Mouse (Mus musculus) embryonic facial prominence, embryonic 13.5 days (tissue): Measurements from ENCODE around the gene Mettl17. TPM values are rescaled to one million over a fixed set of nuclear protein-coding genes. Genes with fewer than 3 reads are reported as not detected.

Experiments used
- ATAC-seq: fragments of 200-750 bp; cut with Nextera tagmentation; 2 replicates; pipeline ENCODE4 v1.8.0; 2017; ENCODE audit warnings: low read depth; ENCODE audit not compliant: insufficient number of reproducible peaks, insufficient read depth, low FRiP score, low TSS enrichment
- H3K27ac ChIP-seq: fragments of 300-500 bp; sonication (generic); 2 replicates; pipeline ENCODE4 v1.5.1; 2015; ENCODE audit warnings: moderate library complexity, mild to moderate bottlenecking, inconsistent platforms
- H3K27me3 ChIP-seq: fragments of 300-500 bp; sonication (generic); 2 replicates; pipeline ENCODE4 v1.6.1; 2015; ENCODE audit warnings: mild to moderate bottlenecking, inconsistent platforms
- H3K36me3 ChIP-seq: fragments of 300-500 bp; sonication (generic); 2 replicates; pipeline ENCODE4 v1.6.1; 2015; ENCODE audit warnings: mild to moderate bottlenecking, inconsistent platforms
- H3K4me1 ChIP-seq: fragments of 300-500 bp; sonication (generic); 2 replicates; pipeline ENCODE4 v1.6.1; 2015; ENCODE audit warnings: inconsistent platforms
- H3K4me2 ChIP-seq: fragments of 300-500 bp; sonication (generic); 2 replicates; pipeline ENCODE4 v1.6.1; 2015; ENCODE audit warnings: moderate library complexity, mild to moderate bottlenecking, inconsistent platforms
- H3K4me3 ChIP-seq: fragments of 300-500 bp; sonication (generic); 2 replicates; pipeline ENCODE4 v1.5.1; 2015; ENCODE audit warnings: mild to moderate bottlenecking, inconsistent platforms
- H3K9ac ChIP-seq: fragments of 300-500 bp; sonication (generic); 2 replicates; pipeline ENCODE4 v1.6.1; 2015; ENCODE audit warnings: mild to moderate bottlenecking, inconsistent platforms
- H3K9me3 ChIP-seq: fragments of 300-500 bp; sonication (generic); 2 replicates; pipeline ENCODE4 v1.6.1; 2016; ENCODE audit warnings: inconsistent platforms
- WGBS: fragments of 180-500 bp; shearing (Covaris S2); methylation state at CpG from one replicate; pipeline ENCODE4 v1.1.7; 2015; ENCODE audit warnings: mixed read lengths; 5-methylcytosine and 5-hydroxymethylcytosine counted together
- polyA plus RNA-seq: library from polyadenylated mRNA; unstranded; fragments of >200 nt; fragmentation: Nextera tagmentation; extraction: Ambion mirVana; gene quantifications from 2 replicates; pipeline ENCODE4 v1.2.1, GENCODE M21; 2015

Mettl17 gene
- polyA plus RNA-seq, 1 experiment from 2014 or later, result 54.2 TPM

- H3K27ac ChIP-seq, result no peak overlapping the region
- no peaks in the 10 kb centered on the region for H3K9me3 ChIP-seq
- H3K4me2 ChIP-seq, result no peak overlapping the region
- ATAC-seq, result no peak
- no peak overlapping the region for H3K4me3 ChIP-seq
- peaks cover 6% of the 10 kb centered on the region; the same call in 1 of the 2 replicates for H3K36me3 ChIP-seq
- H3K4me1 ChIP-seq, result no peaks in the 10 kb centered on the region
- no peak overlapping the region for H3K9ac ChIP-seq
- WGBS, result 91% methylated on average over 1 of the region's 1 CpGs
- H3K27me3 ChIP-seq, result no peaks in the 10 kb centered on the region
These were observed 14.7 kb downstream of the Mettl17 start for GRCm38 (mm10) chr14:51899351-51899750.

GRCm38 (mm10) chr14:51902806-51903710 lies 18.4 kb downstream of the Mettl17 start:
- no peak for ATAC-seq
- no peak overlapping the region for H3K9ac ChIP-seq
- H3K4me3 ChIP-seq, result no peak overlapping the region
- H3K4me1 ChIP-seq, result no peaks in the 10 kb centered on the region
- H3K4me2 ChIP-seq, result no peak overlapping the region
- H3K27ac ChIP-seq, result no peak overlapping the region
- no peaks in the 10 kb centered on the region for H3K27me3 ChIP-seq
- no peaks in the 10 kb centered on the region for H3K9me3 ChIP-seq
- peaks cover 16% of the 10 kb centered on the region; the same call in 1 of the 2 replicates for H3K36me3 ChIP-seq
- 55% methylated on average over 9 of the region's 9 CpGs for WGBS

GRCm38 (mm10) chr14:51903782-51904181 lies 19.1 kb downstream of the Mettl17 start:
- WGBS, result 80% methylated on average over 9 of the region's 9 CpGs
- no peaks in the 10 kb centered on the region for H3K4me1 ChIP-seq
- peaks cover 16% of the 10 kb centered on the region; the same call in 1 of the 2 replicates for H3K36me3 ChIP-seq
- no peak overlapping the region for H3K27ac ChIP-seq
- no peak for ATAC-seq
- H3K4me2 ChIP-seq, result no peak overlapping the region
- no peak overlapping the region for H3K4me3 ChIP-seq
- H3K9ac ChIP-seq, result no peak overlapping the region
- no peaks in the 10 kb centered on the region for H3K27me3 ChIP-seq
- H3K9me3 ChIP-seq, result no peaks in the 10 kb centered on the region

- WGBS, result 64% methylated on average over 7 of the region's 7 CpGs
- H3K36me3 ChIP-seq, result peaks cover 21% of the 10 kb centered on the region; the same call in 1 of the 2 replicates
These were observed 20.1 kb downstream of the Mettl17 start for GRCm38 (mm10) chr14:51904706-51905105.

GRCm38 (mm10) chr14:51906102-51906501 lies 21.5 kb downstream of the Mettl17 start:
- H3K27me3 ChIP-seq, result no peaks in the 10 kb centered on the region
- no peak overlapping the region for H3K9ac ChIP-seq
- H3K27ac ChIP-seq, result no peak overlapping the region
- H3K36me3 ChIP-seq, result peaks cover 28% of the 10 kb centered on the region
- WGBS, result 91% methylated on average over 11 of the region's 11 CpGs
- no peak overlapping the region for H3K4me2 ChIP-seq
- no peak overlapping the region for H3K4me3 ChIP-seq
- no peaks in the 10 kb centered on the region for H3K9me3 ChIP-seq
- ATAC-seq, result no peak
- H3K4me1 ChIP-seq, result no peaks in the 10 kb centered on the region

More at GRCm38 (mm10) chr14:51904706-51905105, 20.1 kb downstream of the Mettl17 start:
- H3K4me2 ChIP-seq, result no peak overlapping the region
- ATAC-seq, result no peak
- H3K4me3 ChIP-seq, result no peak overlapping the region
- H3K4me1 ChIP-seq, result no peaks in the 10 kb centered on the region
- no peaks in the 10 kb centered on the region for H3K9me3 ChIP-seq
- H3K27me3 ChIP-seq, result no peaks in the 10 kb centered on the region
- no peak overlapping the region for H3K9ac ChIP-seq
- H3K27ac ChIP-seq, result no peak overlapping the region

- 85% methylated on average over 10 of the region's 10 CpGs for WGBS
- Histone ChIP-seq H3K4me3 (peak overlapping the region; percentile 6; the same call in 1 of the 2 replicates), H3K27me3 (no peaks in the 10 kb centered on the region), H3K4me2 (no peak overlapping the region), H3K9me3 (no peaks in the 10 kb centered on the region), H3K9ac (no peak overlapping the region), H3K36me3 (peaks cover 24% of the 10 kb centered on the region), H3K4me1 (peaks cover 26% of the 10 kb centered on the region), H3K27ac (no peak overlapping the region)
- no peak for ATAC-seq
These were observed 26.7 kb downstream of the Mettl17 start for GRCm38 (mm10) chr14:51911301-51911700.

GRCm38 (mm10) chr14:51912391-51913061 lies 27.9 kb downstream of the Mettl17 start:
- WGBS, result 7% methylated on average over 14 of the region's 14 CpGs
- ATAC-seq, result no peak
- H3K4me3 ChIP-seq, result peak overlapping the region; percentile 51

GRCm38 (mm10) chr14:51913062-51913959 lies 28.7 kb downstream of the Mettl17 start:
- Histone ChIP-seq H3K4me3 (peak overlapping the region; percentile 51), H3K27me3 (no peaks in the 10 kb centered on the region), H3K4me2 (peak overlapping the region; percentile 87), H3K36me3 (peaks cover 15% of the 10 kb centered on the region), H3K4me1 (peaks cover 26% of the 10 kb centered on the region), H3K9me3 (no peaks in the 10 kb centered on the region), H3K9ac (peak overlapping the region; percentile 72), H3K27ac (peak overlapping the region; percentile 85)
- WGBS, result under 1% methylated on average over 58 of the region's 58 CpGs
- peak; percentile 77 for ATAC-seq

More at GRCm38 (mm10) chr14:51912391-51913061, 27.9 kb downstream of the Mettl17 start:
- peak overlapping the region; percentile 72 for H3K9ac ChIP-seq
- H3K4me1 ChIP-seq, result peaks cover 26% of the 10 kb centered on the region
- H3K36me3 ChIP-seq, result peaks cover 15% of the 10 kb centered on the region
- H3K4me2 ChIP-seq, result peak overlapping the region; percentile 87
- H3K9me3 ChIP-seq, result no peaks in the 10 kb centered on the region
- peak overlapping the region; percentile 85; the same call in 1 of the 2 replicates for H3K27ac ChIP-seq
- H3K27me3 ChIP-seq, result no peaks in the 10 kb centered on the region

- Histone ChIP-seq H3K36me3 (peaks cover 15% of the 10 kb centered on the region), H3K4me3 (peak within 1 kb of the TSS; percentile 51), H3K9ac (peak within 1 kb of the TSS; percentile 72), H3K4me1 (peaks cover 26% of the 10 kb centered on the region), H3K27ac (peak within 1 kb of the TSS; percentile 90), H3K4me2 (peak within 1 kb of the TSS; percentile 87), H3K9me3 (no peaks in the 10 kb centered on the region), H3K27me3 (no peaks in the 10 kb centered on the region)
- 2% methylated on average over 21 of the region's 23 CpGs for WGBS
- ATAC-seq, result peak; percentile 68
These were observed 29.5 kb downstream of the Mettl17 start, which contains the start of gene Ndrg2 for GRCm38 (mm10) chr14:51913960-51914762. Ndrg2 (minus strand) TSS chr14:51914158.

GRCm38 (mm10) chr14:51915030-51915429 lies 30.4 kb downstream of the Mettl17 start:
- H3K9ac ChIP-seq, result peak overlapping the region; percentile 11; the same call in 1 of the 2 replicates
- H3K9me3 ChIP-seq, result no peaks in the 10 kb centered on the region
- peak overlapping the region; percentile 87 for H3K4me2 ChIP-seq
- WGBS, result 34% methylated on average over 3 of the region's 3 CpGs
- H3K4me3 ChIP-seq, result no peak overlapping the region
- H3K27ac ChIP-seq, result peak overlapping the region; percentile 90
- no peak for ATAC-seq
- H3K4me1 ChIP-seq, result peaks cover 26% of the 10 kb centered on the region
- H3K27me3 ChIP-seq, result no peaks in the 10 kb centered on the region
- H3K36me3 ChIP-seq, result peaks cover 7% of the 10 kb centered on the region
